Mouse (Mus musculus) left cerebral cortex, adult 2 months (tissue): ENCODE results near the gene Tle4. TPM values are rescaled to one million over a fixed set of nuclear protein-coding genes. Genes with fewer than 3 reads are reported as not detected.

Experiments
- DNase-seq, 2 experiments: peaks; one replicate each; pipeline ENCODE4 v3.0.0; 2021 to 2022; ENCODE audit warnings: low spot score in 2 of 2, mixed read lengths in 1 of 2; ENCODE audit errors: extremely low spot score in 1 of 2
- H3K27ac ChIP-seq: fragments of 200-600 bp; 2 replicates; pipeline ENCODE4 v1.8.1; 2022
- H3K4me3 ChIP-seq: fragments of 200-600 bp; 2 replicates; pipeline ENCODE4 v1.8.1; 2022
- CTCF ChIP-seq: fragments of 200-600 bp; IDR thresholded peaks from 2 replicates; pipeline ENCODE4 v1.8.1; 2022; ENCODE audit warnings: antibody characterized with exemption, mild to moderate bottlenecking, moderate library complexity
- intact Hi-C: fragments of 180-260 bp; cut with DNase I; formaldehyde crosslinking; loops from one replicate; pipeline ENCODE4 v1.15.1; 2025
- total RNA-seq, 2 experiments: library from RNA; stranded (reverse); gene quantifications; 2 replicates each; pipeline ENCODE4 v1.2.3; 2021

Gene Tle4
- total RNA-seq, 2 experiments from 2014 or later: 36.0 to 39.1 TPM

- no peak for DNase-seq
- no peak overlapping the region for H3K27ac ChIP-seq
- intact Hi-C loops: loop anchor here (10.0 kb wide), 1 partner anchor 1324 kb away; no protein-coding TSS in a partner anchor
- H3K4me3 ChIP-seq: no peak overlapping the region
- TF ChIP-seq CTCF: no peak
Measured at GRCm38 (mm10) chr19:14600841-14601240, 3.0 kb upstream of the Tle4 start.

- DNase-seq: no peak
- Histone ChIP-seq H3K27ac (no peak overlapping the region), H3K4me3 (no peak overlapping the region)
- TF ChIP-seq CTCF: no peak
- intact Hi-C loops: loop anchor here (10.0 kb wide), 1 partner anchor 1324 kb away; no protein-coding TSS in a partner anchor
Measured at GRCm38 (mm10) chr19:14600354-14600753, 2.5 kb upstream of the Tle4 start.

- no peak overlapping the region for H3K27ac ChIP-seq
- DNase-seq: no peak
- intact Hi-C loops: loop anchor here (2.0 to 10.0 kb wide), 8 partner anchors 113 to 1325 kb away; no protein-coding TSS in a partner anchor
Measured at GRCm38 (mm10) chr19:14599851-14600251, 2.0 kb upstream of the Tle4 start.

GRCm38 (mm10) chr19:14598690-14599288 is 938 bp upstream of the Tle4 start:
- Histone ChIP-seq H3K4me3 (peak overlapping the region; percentile 51), H3K27ac (peak overlapping the region; percentile 97)
- intact Hi-C loops: loop anchor here (1.0 to 5.0 kb wide), 8 partner anchors 22 to 1019 kb away; no protein-coding TSS in a partner anchor
- no peak for TF ChIP-seq CTCF
- no peak for DNase-seq

More at GRCm38 (mm10) chr19:14599851-14600251, 2.0 kb upstream of the Tle4 start:
- TF ChIP-seq CTCF: no peak
- no peak overlapping the region for H3K4me3 ChIP-seq

- TF ChIP-seq CTCF: no peak
- Histone ChIP-seq H3K27ac (peak overlapping the region; percentile 91), H3K4me3 (peak overlapping the region; percentile 84)
- intact Hi-C loops: loop anchor here (2.0 to 5.0 kb wide), 7 partner anchors 110 to 1204 kb away; no protein-coding TSS in a partner anchor
- peak; percentile 60 to 63 for DNase-seq
Measured at GRCm38 (mm10) chr19:14596941-14597916, 622 bp downstream of the Tle4 start.

- intact Hi-C loops: loop anchor here (2.0 to 5.0 kb wide), 7 partner anchors 109 to 1204 kb away; no protein-coding TSS in a partner anchor
- H3K27ac ChIP-seq: peak overlapping the region; percentile 91
- DNase-seq: no peak
- TF ChIP-seq CTCF: no peak
- H3K4me3 ChIP-seq: peak overlapping the region; percentile 84
Measured at GRCm38 (mm10) chr19:14596358-14596940, 1.4 kb downstream of the Tle4 start.

GRCm38 (mm10) chr19:14595390-14595997 is 2.4 kb downstream of the Tle4 start:
- TF ChIP-seq CTCF: no peak
- peak overlapping the region; percentile 9; the same call in 1 of the 2 replicates for H3K27ac ChIP-seq
- DNase-seq: no peak
- intact Hi-C loops: loop anchor here (5.0 kb wide), 6 partner anchors 108 to 1022 kb away; no protein-coding TSS in a partner anchor
- peak overlapping the region; percentile 84 for H3K4me3 ChIP-seq

GRCm38 (mm10) chr19:14594537-14594936 is 3.3 kb downstream of the Tle4 start:
- intact Hi-C loops: no loop called here
- TF ChIP-seq CTCF: no peak
- DNase-seq: no peak
- peak overlapping the region; percentile 84 for H3K4me3 ChIP-seq
- H3K27ac ChIP-seq: no peak overlapping the region

- Histone ChIP-seq H3K4me3 (no peak overlapping the region), H3K27ac (no peak overlapping the region; the same call in 1 of the 2 replicates)
- intact Hi-C loops: no loop called here
- DNase-seq: no peak
- no peak for TF ChIP-seq CTCF
Measured at GRCm38 (mm10) chr19:14591809-14592535, 5.9 kb downstream of the Tle4 start.

GRCm38 (mm10) chr19:14590154-14590553 is 7.7 kb downstream of the Tle4 start:
- no peak for TF ChIP-seq CTCF
- H3K4me3 ChIP-seq: no peak overlapping the region
- H3K27ac ChIP-seq: no peak overlapping the region
- intact Hi-C loops: no loop called here
- no peak for DNase-seq
